Mouse (Mus musculus): ENCODE data around the gene Cuedc1. TPM values are rescaled to one million over a fixed set of nuclear protein-coding genes. Genes with fewer than 3 reads are reported as not detected.

Gene Cuedc1
- polyA plus RNA-seq, 1 experiment: 21.9 TPM

DNA sequence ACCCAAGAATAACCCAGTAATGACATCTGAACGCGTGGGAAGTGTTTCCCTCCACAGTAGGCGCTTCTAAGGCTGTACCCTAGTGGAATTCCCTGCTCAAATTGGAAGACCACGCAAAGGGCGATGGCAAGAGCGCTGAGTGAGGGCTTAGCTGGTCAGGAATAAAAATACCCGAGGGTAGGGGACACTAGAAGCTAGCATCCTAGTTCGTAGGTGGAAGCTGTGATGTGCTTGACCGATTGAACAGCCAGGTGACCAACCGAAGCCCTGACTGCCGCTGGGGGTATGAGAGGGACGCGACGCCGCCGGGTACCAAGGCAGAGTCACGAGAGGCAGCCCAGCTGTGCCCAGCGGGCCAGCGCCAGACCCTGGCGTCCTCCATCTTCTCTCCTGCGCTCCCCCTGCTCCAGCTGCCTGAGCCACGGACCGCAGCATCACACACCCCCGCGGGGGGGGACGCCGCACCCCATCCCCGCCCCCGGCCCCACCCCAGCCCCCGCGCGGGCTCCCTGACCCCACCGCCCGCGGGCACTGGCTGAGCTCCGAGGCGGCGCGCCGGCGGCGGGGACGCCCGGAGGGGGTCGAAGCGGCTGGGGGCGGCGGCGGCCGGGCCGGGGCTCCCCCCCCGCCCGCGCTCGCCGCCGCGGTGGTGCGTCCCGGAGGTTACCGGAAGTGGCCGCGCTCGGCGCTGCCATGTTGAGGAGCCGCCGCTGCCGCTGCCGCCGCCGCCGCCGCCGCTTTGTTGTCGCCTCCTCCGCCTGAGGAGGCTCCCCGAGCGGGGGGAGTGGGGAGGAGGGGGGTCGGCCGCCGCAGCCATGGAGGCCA is 30.1 kb upstream of the Cuedc1 start, which contains the start of gene Vezf1:
TSS of gene Vezf1 (plus strand) at position 694 of the 825 bp plus-strand sequence.
- no peaks in the 10 kb centered on the region for H3K36me3 ChIP-seq (ENCODE audit: control insufficient read depth, insufficient read depth, low read length, poor library complexity, severe bottlenecking)
- no peaks in the 10 kb centered on the region for H3K4me1 ChIP-seq (ENCODE audit: control insufficient read depth, insufficient read depth, low read length)
- TF ChIP-seq EP300 (IDR thresholded peaks at IDR 0.05; ENCODE audit: insufficient read depth, low read depth, low read length): no peak
- TF ChIP-seq POLR2A (IDR thresholded peaks at IDR 0.05; ENCODE audit: insufficient read depth, low read length): no peak
- TF ChIP-seq CTCF (IDR thresholded peaks at IDR 0.05; ENCODE audit: low read depth, low read length): no peak
- peaks cover 11% of the 10 kb centered on the region for H3K27me3 ChIP-seq (ENCODE audit: control insufficient read depth, insufficient read depth, low read length, poor library complexity, severe bottlenecking)
- H3K9me3 ChIP-seq (replicated peaks; ENCODE audit: control insufficient read depth, insufficient read depth, low read length, poor library complexity, severe bottlenecking): no peaks in the 10 kb centered on the region
- peak within 1 kb of the TSS; percentile 99 for H3K9ac ChIP-seq (ENCODE audit: low read depth, poor library complexity, severe bottlenecking)
- H3K27ac ChIP-seq (ENCODE audit: insufficient read depth, low read length): no peak within 1 kb of the TSS
- H3K4me3 ChIP-seq (ENCODE audit: low read depth, low read length): peak within 1 kb of the TSS; percentile 85

GRCm38 (mm10) chr11:88068411-88069245 is 29.2 kb upstream of the Cuedc1 start:
- TF ChIP-seq POLR2A (IDR thresholded peaks at IDR 0.05; ENCODE audit: insufficient read depth, low read length): no peak
- TF ChIP-seq EP300 (IDR thresholded peaks at IDR 0.05; ENCODE audit: insufficient read depth, low read depth, low read length): no peak
- no peak for TF ChIP-seq CTCF (IDR thresholded peaks at IDR 0.05; ENCODE audit: low read depth, low read length)
- H3K4me1 ChIP-seq (ENCODE audit: control insufficient read depth, insufficient read depth, low read length): no peaks in the 10 kb centered on the region
- H3K9ac ChIP-seq (ENCODE audit: low read depth, poor library complexity, severe bottlenecking): peak overlapping the region; percentile 99

DNA sequence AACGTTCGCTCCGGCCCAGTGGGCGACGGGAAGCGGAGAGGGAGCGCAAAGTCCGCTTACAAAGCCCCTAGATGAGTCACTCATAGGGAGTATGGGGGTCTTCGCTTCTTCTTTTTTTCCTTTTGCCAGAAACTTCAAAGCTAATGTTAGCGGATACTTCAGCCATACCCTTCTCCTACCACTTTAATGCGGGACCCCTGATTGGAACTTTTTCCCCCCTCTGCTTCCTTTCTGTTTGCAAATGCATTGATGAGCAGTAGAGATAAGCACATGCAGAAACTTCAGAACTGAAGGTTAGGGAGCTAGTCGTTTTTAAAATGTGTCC is 28.6 kb upstream of the Cuedc1 start:
- Histone ChIP-seq H3K4me3 (ENCODE audit: low read depth, low read length) (peak overlapping the region; percentile 85), H3K36me3 (ENCODE audit: control insufficient read depth, insufficient read depth, low read length, poor library complexity, severe bottlenecking) (peaks cover 9% of the 10 kb centered on the region), H3K9ac (ENCODE audit: low read depth, poor library complexity, severe bottlenecking) (peak overlapping the region; percentile 99), H3K9me3 (replicated peaks; ENCODE audit: control insufficient read depth, insufficient read depth, low read length, poor library complexity, severe bottlenecking) (no peaks in the 10 kb centered on the region), H3K27me3 (ENCODE audit: control insufficient read depth, insufficient read depth, low read length, poor library complexity, severe bottlenecking) (peaks cover 11% of the 10 kb centered on the region), H3K4me1 (ENCODE audit: control insufficient read depth, insufficient read depth, low read length) (no peaks in the 10 kb centered on the region), H3K27ac (ENCODE audit: insufficient read depth, low read length) (no peak overlapping the region)
- TF ChIP-seq POLR2A (IDR thresholded peaks at IDR 0.05; ENCODE audit: insufficient read depth, low read length) (no peak), CTCF (IDR thresholded peaks at IDR 0.05; ENCODE audit: low read depth, low read length) (no peak), EP300 (IDR thresholded peaks at IDR 0.05; ENCODE audit: insufficient read depth, low read depth, low read length) (no peak)

More at GRCm38 (mm10) chr11:88068411-88069245, 29.2 kb upstream of the Cuedc1 start:
- peak overlapping the region; percentile 85 for H3K4me3 ChIP-seq (ENCODE audit: low read depth, low read length)
- peaks cover 11% of the 10 kb centered on the region for H3K27me3 ChIP-seq (ENCODE audit: control insufficient read depth, insufficient read depth, low read length, poor library complexity, severe bottlenecking)
- H3K9me3 ChIP-seq (replicated peaks; ENCODE audit: control insufficient read depth, insufficient read depth, low read length, poor library complexity, severe bottlenecking): no peaks in the 10 kb centered on the region
- no peak overlapping the region for H3K27ac ChIP-seq (ENCODE audit: insufficient read depth, low read length)
- peaks cover 3% of the 10 kb centered on the region for H3K36me3 ChIP-seq (ENCODE audit: control insufficient read depth, insufficient read depth, low read length, poor library complexity, severe bottlenecking)

DNA sequence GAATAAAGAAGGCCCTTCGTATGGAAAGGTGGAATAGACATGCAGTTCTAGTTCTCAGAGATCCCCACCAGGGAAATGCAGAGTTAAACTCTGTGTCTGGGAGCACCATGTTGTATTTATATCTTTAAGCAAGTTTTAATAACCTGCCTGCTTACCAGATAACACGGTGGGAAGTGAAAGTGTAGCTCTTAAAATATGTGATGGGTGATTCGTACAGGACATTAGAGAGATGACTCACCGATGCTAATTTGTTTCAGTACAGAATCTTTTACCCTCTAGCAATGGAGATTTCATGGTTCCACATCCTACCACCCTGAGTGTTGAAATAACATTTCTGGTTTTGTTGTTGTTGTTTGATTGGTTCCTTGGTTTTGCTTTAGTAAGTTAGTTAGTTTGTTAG is 27.5 kb upstream of the Cuedc1 start:
- Histone ChIP-seq H3K27me3 (ENCODE audit: control insufficient read depth, insufficient read depth, low read length, poor library complexity, severe bottlenecking) (peaks cover 11% of the 10 kb centered on the region), H3K9me3 (replicated peaks; ENCODE audit: control insufficient read depth, insufficient read depth, low read length, poor library complexity, severe bottlenecking) (no peaks in the 10 kb centered on the region), H3K27ac (ENCODE audit: insufficient read depth, low read length) (no peak overlapping the region), H3K36me3 (ENCODE audit: control insufficient read depth, insufficient read depth, low read length, poor library complexity, severe bottlenecking) (peaks cover 12% of the 10 kb centered on the region), H3K9ac (ENCODE audit: low read depth, poor library complexity, severe bottlenecking) (no peak overlapping the region), H3K4me1 (ENCODE audit: control insufficient read depth, insufficient read depth, low read length) (no peaks in the 10 kb centered on the region), H3K4me3 (ENCODE audit: low read depth, low read length) (no peak overlapping the region)
- no peak for TF ChIP-seq CTCF (IDR thresholded peaks at IDR 0.05; ENCODE audit: low read depth, low read length)
- no peak for TF ChIP-seq POLR2A (IDR thresholded peaks at IDR 0.05; ENCODE audit: insufficient read depth, low read length)
- TF ChIP-seq EP300 (IDR thresholded peaks at IDR 0.05; ENCODE audit: insufficient read depth, low read depth, low read length): no peak

DNA sequence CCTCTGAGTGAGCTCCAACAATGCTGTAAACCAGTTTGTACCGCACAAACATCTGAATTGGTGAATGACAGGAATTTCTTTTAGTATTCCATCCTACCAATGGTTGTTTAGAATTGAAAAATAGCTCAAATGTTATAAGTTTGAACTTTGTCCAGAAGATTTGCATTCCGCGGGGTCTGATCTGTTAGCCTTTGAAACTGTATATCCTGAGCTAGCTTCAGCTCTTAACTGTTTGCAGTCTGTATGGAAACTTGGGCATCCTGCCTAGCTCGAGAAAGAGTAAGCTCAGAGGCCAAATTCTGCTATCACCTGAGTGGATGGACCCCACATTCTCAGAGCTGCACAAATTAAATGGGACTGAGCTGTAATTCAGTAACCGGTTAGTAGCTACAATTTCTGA is 26.7 kb upstream of the Cuedc1 start:
- H3K9me3 ChIP-seq (replicated peaks; ENCODE audit: control insufficient read depth, insufficient read depth, low read length, poor library complexity, severe bottlenecking): no peaks in the 10 kb centered on the region
- H3K27ac ChIP-seq (ENCODE audit: insufficient read depth, low read length): no peak overlapping the region
- H3K9ac ChIP-seq (ENCODE audit: low read depth, poor library complexity, severe bottlenecking): no peak overlapping the region
- no peak overlapping the region for H3K4me3 ChIP-seq (ENCODE audit: low read depth, low read length)
- H3K36me3 ChIP-seq (ENCODE audit: control insufficient read depth, insufficient read depth, low read length, poor library complexity, severe bottlenecking): peaks cover 12% of the 10 kb centered on the region
- peaks cover 11% of the 10 kb centered on the region for H3K27me3 ChIP-seq (ENCODE audit: control insufficient read depth, insufficient read depth, low read length, poor library complexity, severe bottlenecking)
- no peak for TF ChIP-seq EP300 (IDR thresholded peaks at IDR 0.05; ENCODE audit: insufficient read depth, low read depth, low read length)
- TF ChIP-seq POLR2A (IDR thresholded peaks at IDR 0.05; ENCODE audit: insufficient read depth, low read length): no peak
- TF ChIP-seq CTCF (IDR thresholded peaks at IDR 0.05; ENCODE audit: low read depth, low read length): no peak
- H3K4me1 ChIP-seq (ENCODE audit: control insufficient read depth, insufficient read depth, low read length): no peaks in the 10 kb centered on the region
